Mouse (Mus musculus): ENCODE measurements around the gene Tex29. TPM values are rescaled to one million over a fixed set of nuclear protein-coding genes. Genes with fewer than 3 reads are reported as not detected.
A peak's percentile ranks its signal among the peaks of the same experiment; 100 is the strongest.

Gene Tex29
- polyA plus RNA-seq, 1 experiment from 2014 or later: not detected

- no peak for ATAC-seq (ENCODE audit: low FRiP score)
- peaks cover 97% of the 10 kb centered on the region for H3K36me3 ChIP-seq (replicated peaks)
Observed at GRCm38 (mm10) chr8:11813801-11814200, 26.5 kb upstream of the Tex29 start.

GRCm38 (mm10) chr8:11815206-11815605 is 25.1 kb upstream of the Tex29 start:
- no peak overlapping the region for H3K4me2 ChIP-seq
- H3K27ac ChIP-seq: no peak overlapping the region
- H3K27me3 ChIP-seq: no peaks in the 10 kb centered on the region
- H3K9me3 ChIP-seq: no peaks in the 10 kb centered on the region
- ATAC-seq (ENCODE audit: low FRiP score): no peak
- WGBS: 84% methylated on average over 7 of the region's 7 CpGs
- H3K4me3 ChIP-seq (replicated peaks): no peak overlapping the region
- H3K36me3 ChIP-seq (replicated peaks): peaks cover 97% of the 10 kb centered on the region
- H3K4me1 ChIP-seq: no peaks in the 10 kb centered on the region
- H3K9ac ChIP-seq: no peak overlapping the region

More at GRCm38 (mm10) chr8:11813801-11814200, 26.5 kb upstream of the Tex29 start:
- H3K27ac ChIP-seq: no peak overlapping the region
- H3K27me3 ChIP-seq: no peaks in the 10 kb centered on the region
- no peak overlapping the region for H3K4me2 ChIP-seq
- no peak overlapping the region for H3K9ac ChIP-seq
- no peaks in the 10 kb centered on the region for H3K9me3 ChIP-seq
- no peaks in the 10 kb centered on the region for H3K4me1 ChIP-seq
- H3K4me3 ChIP-seq (replicated peaks): no peak overlapping the region
- 94% methylated on average over 7 of the region's 7 CpGs for WGBS

GRCm38 (mm10) chr8:11820136-11820535 is 20.1 kb upstream of the Tex29 start:
- ATAC-seq (ENCODE audit: low FRiP score): no peak
- Histone ChIP-seq H3K9ac (no peak overlapping the region), H3K4me3 (replicated peaks) (no peak overlapping the region), H3K4me2 (no peak overlapping the region), H3K27ac (no peak overlapping the region), H3K4me1 (no peaks in the 10 kb centered on the region), H3K9me3 (no peaks in the 10 kb centered on the region), H3K27me3 (no peaks in the 10 kb centered on the region), H3K36me3 (replicated peaks) (peaks cover 93% of the 10 kb centered on the region)
- 90% methylated on average over 5 of the region's 5 CpGs for WGBS

- Histone ChIP-seq H3K27me3 (no peaks in the 10 kb centered on the region), H3K9ac (no peak overlapping the region), H3K36me3 (replicated peaks) (peaks cover 93% of the 10 kb centered on the region), H3K4me2 (no peak overlapping the region), H3K9me3 (no peaks in the 10 kb centered on the region), H3K4me1 (no peaks in the 10 kb centered on the region), H3K4me3 (replicated peaks) (no peak overlapping the region), H3K27ac (no peak overlapping the region)
- 88% methylated on average over 5 of the region's 5 CpGs for WGBS
- ATAC-seq (ENCODE audit: low FRiP score): no peak
Observed at GRCm38 (mm10) chr8:11820568-11820967, 19.7 kb upstream of the Tex29 start.

- Histone ChIP-seq H3K4me2 (no peak overlapping the region), H3K4me3 (replicated peaks) (no peak overlapping the region), H3K27me3 (no peaks in the 10 kb centered on the region), H3K36me3 (replicated peaks) (peaks cover 94% of the 10 kb centered on the region), H3K4me1 (no peaks in the 10 kb centered on the region), H3K9me3 (no peaks in the 10 kb centered on the region), H3K27ac (no peak overlapping the region), H3K9ac (no peak overlapping the region)
- no peak for ATAC-seq (ENCODE audit: low FRiP score)
- 95% methylated on average over 14 of the region's 14 CpGs for WGBS
Observed at GRCm38 (mm10) chr8:11821451-11822206, 18.6 kb upstream of the Tex29 start.

- WGBS: 87% methylated on average over 9 of the region's 9 CpGs
- no peak overlapping the region for H3K9ac ChIP-seq
- H3K4me1 ChIP-seq: no peaks in the 10 kb centered on the region
- H3K9me3 ChIP-seq: no peaks in the 10 kb centered on the region
- H3K27me3 ChIP-seq: no peaks in the 10 kb centered on the region
- peaks cover 89% of the 10 kb centered on the region for H3K36me3 ChIP-seq (replicated peaks)
- H3K4me2 ChIP-seq: no peak overlapping the region
- no peak overlapping the region for H3K4me3 ChIP-seq (replicated peaks)
- ATAC-seq (ENCODE audit: low FRiP score): no peak
- H3K27ac ChIP-seq: no peak overlapping the region
Observed at GRCm38 (mm10) chr8:11822550-11823060, 17.7 kb upstream of the Tex29 start.

- 75% methylated on average over 3 of the region's 3 CpGs for WGBS
- ATAC-seq (ENCODE audit: low FRiP score): no peak
- Histone ChIP-seq H3K27me3 (no peaks in the 10 kb centered on the region), H3K27ac (no peak overlapping the region), H3K36me3 (replicated peaks) (peaks cover 71% of the 10 kb centered on the region), H3K4me3 (replicated peaks) (no peak overlapping the region), H3K9me3 (no peaks in the 10 kb centered on the region), H3K9ac (no peak overlapping the region), H3K4me2 (no peak overlapping the region), H3K4me1 (peaks cover 15% of the 10 kb centered on the region)
Observed at GRCm38 (mm10) chr8:11825756-11826155, 14.5 kb upstream of the Tex29 start.

GRCm38 (mm10) chr8:11827312-11827711 is 13.0 kb upstream of the Tex29 start:
- Histone ChIP-seq H3K9me3 (no peaks in the 10 kb centered on the region), H3K27ac (no peak overlapping the region), H3K36me3 (replicated peaks) (peaks cover 69% of the 10 kb centered on the region), H3K4me3 (replicated peaks) (no peak overlapping the region), H3K4me2 (no peak overlapping the region), H3K9ac (no peak overlapping the region), H3K27me3 (no peaks in the 10 kb centered on the region), H3K4me1 (peaks cover 20% of the 10 kb centered on the region)
- no peak for ATAC-seq (ENCODE audit: low FRiP score)
- 82% methylated on average over 3 of the region's 3 CpGs for WGBS

GRCm38 (mm10) chr8:11830214-11831046 is 9.8 kb upstream of the Tex29 start:
- peaks cover 72% of the 10 kb centered on the region for H3K36me3 ChIP-seq (replicated peaks)

GRCm38 (mm10) chr8:11831174-11831573 is 9.1 kb upstream of the Tex29 start:
- no peak for ATAC-seq (ENCODE audit: low FRiP score)
- Histone ChIP-seq H3K9ac (no peak overlapping the region), H3K9me3 (no peaks in the 10 kb centered on the region), H3K27me3 (no peaks in the 10 kb centered on the region), H3K27ac (peak overlapping the region; percentile 64), H3K4me2 (no peak overlapping the region), H3K4me3 (replicated peaks) (no peak overlapping the region), H3K36me3 (replicated peaks) (peaks cover 71% of the 10 kb centered on the region), H3K4me1 (peaks cover 20% of the 10 kb centered on the region)
- 88% methylated on average over 10 of the region's 10 CpGs for WGBS

More at GRCm38 (mm10) chr8:11830214-11831046, 9.8 kb upstream of the Tex29 start:
- H3K27me3 ChIP-seq: no peaks in the 10 kb centered on the region
- H3K9ac ChIP-seq: no peak overlapping the region
- no peak overlapping the region for H3K4me3 ChIP-seq (replicated peaks)
- ATAC-seq (ENCODE audit: low FRiP score): peak; percentile 75
- H3K4me1 ChIP-seq: peaks cover 20% of the 10 kb centered on the region
- 56% methylated on average over 16 of the region's 16 CpGs for WGBS
- H3K4me2 ChIP-seq: no peak overlapping the region
- no peaks in the 10 kb centered on the region for H3K9me3 ChIP-seq
- H3K27ac ChIP-seq: peak overlapping the region; percentile 64

GRCm38 (mm10) chr8:11831939-11832338 is 8.3 kb upstream of the Tex29 start:
- H3K4me2 ChIP-seq: no peak overlapping the region
- no peaks in the 10 kb centered on the region for H3K27me3 ChIP-seq
- ATAC-seq (ENCODE audit: low FRiP score): no peak
- WGBS: 92% methylated on average over 5 of the region's 5 CpGs
- H3K9me3 ChIP-seq: no peaks in the 10 kb centered on the region
- no peak overlapping the region for H3K9ac ChIP-seq
- peaks cover 71% of the 10 kb centered on the region for H3K36me3 ChIP-seq (replicated peaks)
- H3K4me1 ChIP-seq: peaks cover 20% of the 10 kb centered on the region
- no peak overlapping the region for H3K4me3 ChIP-seq (replicated peaks)
- H3K27ac ChIP-seq: no peak overlapping the region

GRCm38 (mm10) chr8:11833157-11833556 is 7.1 kb upstream of the Tex29 start:
- WGBS: 94% methylated on average over 4 of the region's 4 CpGs

More at GRCm38 (mm10) chr8:11833157-11833556, 7.1 kb upstream of the Tex29 start:
- Histone ChIP-seq H3K27me3 (no peaks in the 10 kb centered on the region), H3K27ac (no peak overlapping the region), H3K4me2 (no peak overlapping the region), H3K9ac (no peak overlapping the region), H3K36me3 (replicated peaks) (peaks cover 65% of the 10 kb centered on the region), H3K9me3 (no peaks in the 10 kb centered on the region), H3K4me3 (replicated peaks) (no peak overlapping the region), H3K4me1 (peaks cover 20% of the 10 kb centered on the region)
- ATAC-seq (ENCODE audit: low FRiP score): no peak
